Mouse (Mus musculus) G1E-ER4 (cell line): ENCODE results near the gene Gm49361. TPM values are rescaled to one million over a fixed set of nuclear protein-coding genes. Genes with fewer than 3 reads are reported as not detected.

Experiments used
- GATA1 ChIP-seq: IDR thresholded peaks from one replicate; pipeline ENCODE4 v1.8.0; 2012; ENCODE audit warnings: low read length, inconsistent platforms
- polyA plus RNA-seq: library from polyadenylated mRNA; stranded (reverse); fragments of >175 nt; gene quantifications from 2 replicates; pipeline ENCODE4 v1.2.3, GENCODE M21; 2012

Gene Gm49361
- polyA plus RNA-seq, 1 experiment: not detected

GRCm38 (mm10) chr14:57620598-57621236, 125.2 kb downstream of the Gm49361 start:
- TF ChIP-seq GATA1: no peak

GRCm38 (mm10) chr14:57619487-57619886, 126.4 kb downstream of the Gm49361 start:
- no peak for TF ChIP-seq GATA1

GRCm38 (mm10) chr14:57617675-57618074, 128.2 kb downstream of the Gm49361 start:
- no peak for TF ChIP-seq GATA1

- TF ChIP-seq GATA1: no peak
These were observed 129.5 kb downstream of the Gm49361 start for GRCm38 (mm10) chr14:57616339-57616965.

- TF ChIP-seq GATA1: no peak
These were observed 130.1 kb downstream of the Gm49361 start for GRCm38 (mm10) chr14:57615828-57616227.

- no peak for TF ChIP-seq GATA1
These were observed 134.9 kb downstream of the Gm49361 start for GRCm38 (mm10) chr14:57611034-57611433.

- no peak for TF ChIP-seq GATA1
These were observed 136.0 kb downstream of the Gm49361 start for GRCm38 (mm10) chr14:57609816-57610329.

GRCm38 (mm10) chr14:57607500-57607899, 138.4 kb downstream of the Gm49361 start:
- TF ChIP-seq GATA1: no peak

- TF ChIP-seq GATA1: no peak
These were observed 139.1 kb downstream of the Gm49361 start for GRCm38 (mm10) chr14:57606663-57607365.

GRCm38 (mm10) chr14:57593279-57593678, 152.6 kb downstream of the Gm49361 start:
- no peak for TF ChIP-seq GATA1

Other genes with a start within 250 kb of the Gm49361 start
- gene Il17d, start 221.3 kb downstream of the Gm49361 start, polyA plus RNA-seq: not detected in 2 replicates
- 1.1 and 2.8 TPM in 2 replicates for gene Eef1akmt1, start 174.5 kb downstream of the Gm49361 start, polyA plus RNA-seq
- 4.7 and 20.5 TPM in 2 replicates for gene Xpo4, start 80.7 kb downstream of the Gm49361 start, polyA plus RNA-seq
- gene Lats2, start 12.3 kb upstream of the Gm49361 start, polyA plus RNA-seq: 0.02 TPM in 1 of 2 replicates, not detected in the other
- 478 and 509 TPM in 2 replicates for gene Sap18, start 52.1 kb upstream of the Gm49361 start, polyA plus RNA-seq
- 6.0 and 12.0 TPM in 2 replicates for gene Ska3, start 80.1 kb upstream of the Gm49361 start, polyA plus RNA-seq
- gene Mrpl57, start 80.1 kb upstream of the Gm49361 start, polyA plus RNA-seq: 390 and 486 TPM in 2 replicates
- 0.54 and 1.5 TPM in 2 replicates for gene Zdhhc20, start 144.2 kb upstream of the Gm49361 start, polyA plus RNA-seq